Mouse (Mus musculus): ENCODE measurements at regions not wholly inside any gene's neighbourhood (a gene's known extent, or its start where the extent isn't known, plus 50 kb on each side); places are given as distances from the start of the nearest gene placed in this dataset.

- no peak for DNase-seq (ENCODE audit: low read depth)
Measured at GRCm38 (mm10) chr14:110007159-110007558, 747.8 kb downstream of the Slitrk6 start.

- DNase-seq (ENCODE audit: low read depth) = no peak
Measured at GRCm38 (mm10) chr14:109985026-109985425, 769.9 kb downstream of the Slitrk6 start.

GRCm38 (mm10) chr14:109958008-109958407 lies 796.9 kb downstream of the Slitrk6 start:
- DNase-seq (ENCODE audit: low read depth) = no peak

GRCm38 (mm10) chr14:109941944-109942343 lies 813.0 kb downstream of the Slitrk6 start:
- no peak for DNase-seq (ENCODE audit: low read depth)

- no peak for DNase-seq (ENCODE audit: low read depth)
Measured at GRCm38 (mm10) chr14:109941162-109941561, 813.8 kb downstream of the Slitrk6 start.

GRCm38 (mm10) chr14:109937432-109937831 lies 817.5 kb downstream of the Slitrk6 start:
- no peak for DNase-seq (ENCODE audit: low read depth)

GRCm38 (mm10) chr14:109928977-109929376 lies 826.0 kb downstream of the Slitrk6 start:
- DNase-seq (ENCODE audit: low read depth) = no peak

GRCm38 (mm10) chr14:109891896-109892165 lies 863.1 kb downstream of the Slitrk6 start:
- DNase-seq (ENCODE audit: low read depth) = no peak

GRCm38 (mm10) chr14:109891151-109891895 lies 863.6 kb downstream of the Slitrk6 start:
- no peak for DNase-seq (ENCODE audit: low read depth)

- DNase-seq (ENCODE audit: low read depth) = no peak
Measured at GRCm38 (mm10) chr14:109876950-109877663, 877.8 kb downstream of the Slitrk6 start.

GRCm38 (mm10) chr14:109874230-109874629 lies 880.7 kb downstream of the Slitrk6 start:
- peak; percentile 1 for DNase-seq (ENCODE audit: low read depth)

- no peak for DNase-seq (ENCODE audit: low read depth)
Measured at GRCm38 (mm10) chr14:109840354-109841104, 914.4 kb downstream of the Slitrk6 start.

- no peak for DNase-seq (ENCODE audit: low read depth)
Measured at GRCm38 (mm10) chr14:109802522-109803126, 888.7 kb upstream of the Slitrk1 start.

- no peak for DNase-seq (ENCODE audit: low read depth)
Measured at GRCm38 (mm10) chr14:109772246-109772645, 858.3 kb upstream of the Slitrk1 start.

- DNase-seq (ENCODE audit: low read depth) = no peak
Measured at GRCm38 (mm10) chr14:109760892-109761291, 846.9 kb upstream of the Slitrk1 start.

All from c-Kit-positive CD71-positive TER-119-negative erythroid progenitor cells, embryonic 14.5 days (primary cell).